Mouse (Mus musculus): ENCODE data around the gene Fam19a2.

Fam19a2 gene

GRCm38 (mm10) chr10:123723641-123724040, 459.8 kb downstream of the Fam19a2 start:
- DNase-seq (ENCODE audit: low read depth), result no peak

DNA sequence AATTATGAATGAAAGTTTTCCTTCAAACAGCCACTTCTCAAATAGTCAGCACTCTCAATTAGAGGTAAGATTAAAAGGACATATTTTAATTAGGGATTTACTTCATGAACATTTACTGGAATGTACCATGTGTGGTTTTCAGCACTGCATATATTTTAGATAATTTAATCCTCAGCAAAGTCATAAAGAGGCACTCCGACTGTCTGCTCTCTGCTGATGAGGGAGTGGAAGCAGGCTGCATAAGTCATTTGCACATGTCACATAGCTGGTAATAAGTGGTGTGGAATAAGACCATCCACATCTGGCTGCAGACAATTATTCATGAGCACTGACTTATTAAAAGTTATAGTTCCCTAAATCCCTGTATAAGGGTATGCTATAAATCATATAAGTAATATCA, 484.5 kb downstream of the Fam19a2 start:
- no peak for DNase-seq (ENCODE audit: low read depth)

GRCm38 (mm10) chr10:123751676-123752280, 488.0 kb downstream of the Fam19a2 start:
- DNase-seq (ENCODE audit: low read depth), result no peak

DNA sequence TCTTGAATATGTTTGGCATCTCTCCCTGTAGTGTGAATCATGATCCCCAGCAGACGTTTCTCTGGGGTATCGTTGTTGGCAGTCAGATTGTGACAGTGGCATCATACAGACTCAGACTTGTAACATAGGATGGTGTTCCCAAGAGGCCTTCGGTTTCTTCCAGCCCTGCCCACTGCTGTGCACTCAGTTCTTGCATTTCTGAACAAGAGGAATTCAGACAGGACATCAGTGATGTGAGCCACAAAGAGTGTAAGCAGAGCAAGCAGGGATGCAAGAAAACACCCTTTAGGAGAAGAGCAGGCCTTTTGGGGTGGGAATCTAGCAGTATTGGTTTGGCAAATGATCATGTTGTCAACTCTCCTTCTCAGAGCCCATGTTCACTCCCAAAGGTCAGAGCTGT, 489.0 kb downstream of the Fam19a2 start:
- no peak for DNase-seq (ENCODE audit: low read depth)

GRCm38 (mm10) chr10:123753996-123754395, 490.2 kb downstream of the Fam19a2 start:
- no peak for DNase-seq (ENCODE audit: low read depth)

DNA sequence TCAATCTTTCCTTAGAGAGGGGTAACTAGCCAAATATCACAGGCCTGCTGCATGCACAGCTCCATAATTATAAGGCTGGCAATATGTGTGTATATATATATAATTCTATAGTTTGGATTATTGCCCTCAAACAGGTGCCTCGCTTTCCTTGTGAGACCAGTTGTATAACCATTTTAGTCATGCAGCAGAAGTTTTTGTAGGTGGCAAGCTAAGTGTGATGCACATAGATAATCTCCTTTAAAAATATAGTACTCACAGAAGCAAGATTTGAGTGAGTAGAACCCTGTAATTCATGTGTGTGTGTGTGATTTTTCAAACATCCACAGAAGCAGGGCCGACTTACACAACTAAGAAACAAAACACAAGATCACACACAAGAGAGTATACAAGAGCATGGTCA, 525.6 kb downstream of the Fam19a2 start:
- DNase-seq (ENCODE audit: low read depth), result no peak

Data from induced T-regulatory cell, adult 2 months (primary cell).